Mouse (Mus musculus) c-Kit-positive CD71-positive TER-119-negative erythroid progenitor cells, embryonic 14.5 days (primary cell): ENCODE data around the gene Fyn.

ENCODE experiments used
- DNase-seq: peaks from one replicate; pipeline ENCODE4 v3.0.0-alpha.2; 2013; ENCODE audit warnings: low read depth

Gene Fyn

GRCm38 (mm10) chr10:39411857-39412559, 43.4 kb downstream of the Fyn start:
- DNase-seq = no peak

GRCm38 (mm10) chr10:39412826-39413620, 44.4 kb downstream of the Fyn start:
- DNase-seq = no peak

GRCm38 (mm10) chr10:39414068-39414467, 45.4 kb downstream of the Fyn start:
- DNase-seq = no peak

GRCm38 (mm10) chr10:39415586-39415985, 46.9 kb downstream of the Fyn start:
- no peak for DNase-seq

- no peak for DNase-seq
Measured at GRCm38 (mm10) chr10:39417611-39418010, 49.0 kb downstream of the Fyn start.

- no peak for DNase-seq
Measured at GRCm38 (mm10) chr10:39418395-39418794, 49.7 kb downstream of the Fyn start.

GRCm38 (mm10) chr10:39420842-39421617, 52.4 kb downstream of the Fyn start:
- DNase-seq = no peak

- no peak for DNase-seq
Measured at GRCm38 (mm10) chr10:39421772-39422171, 53.1 kb downstream of the Fyn start.

GRCm38 (mm10) chr10:39424643-39425042, 56.0 kb downstream of the Fyn start:
- no peak for DNase-seq

GRCm38 (mm10) chr10:39426033-39426432, 57.4 kb downstream of the Fyn start:
- DNase-seq = no peak

- no peak for DNase-seq
Measured at GRCm38 (mm10) chr10:39426833-39427490, 58.3 kb downstream of the Fyn start.

GRCm38 (mm10) chr10:39429661-39430060, 61.0 kb downstream of the Fyn start:
- no peak for DNase-seq

- no peak for DNase-seq
Measured at GRCm38 (mm10) chr10:39430074-39430764, 61.6 kb downstream of the Fyn start.

- DNase-seq = no peak
Measured at GRCm38 (mm10) chr10:39431265-39431664, 62.6 kb downstream of the Fyn start.

GRCm38 (mm10) chr10:39432648-39433568, 64.3 kb downstream of the Fyn start:
- DNase-seq = no peak

GRCm38 (mm10) chr10:39433893-39434292, 65.2 kb downstream of the Fyn start:
- no peak for DNase-seq

- DNase-seq = no peak
Measured at GRCm38 (mm10) chr10:39434758-39435448, 66.2 kb downstream of the Fyn start.

- DNase-seq = no peak
Measured at GRCm38 (mm10) chr10:39438905-39439304, 70.2 kb downstream of the Fyn start.

- DNase-seq = no peak
Measured at GRCm38 (mm10) chr10:39440506-39440905, 71.9 kb downstream of the Fyn start.

- no peak for DNase-seq
Measured at GRCm38 (mm10) chr10:39441636-39442035, 73.0 kb downstream of the Fyn start.
